Mouse (Mus musculus) bone marrow macrophage, adult 2 months (primary cell): Measurements from ENCODE around the gene Kcnj9. TPM values are rescaled to one million over a fixed set of nuclear protein-coding genes. Genes with fewer than 3 reads are reported as not detected.

Source experiments
- H3K27ac ChIP-seq: 2 replicates; pipeline ENCODE4 v1.5.1; 2012; ENCODE audit warnings: low read depth, low read length; ENCODE audit not compliant: insufficient read depth
- H3K4me1 ChIP-seq: 2 replicates; pipeline ENCODE4 v1.6.1; 2012; ENCODE audit warnings: low read length; ENCODE audit not compliant: control insufficient read depth, insufficient read depth
- H3K4me3 ChIP-seq: 2 replicates; pipeline ENCODE4 v1.5.1; 2012; ENCODE audit warnings: mild to moderate bottlenecking, low read length, moderate library complexity; ENCODE audit not compliant: insufficient read depth
- CTCF ChIP-seq: IDR thresholded peaks from 2 replicates; pipeline ENCODE4 v1.5.1; 2012; ENCODE audit warnings: low read depth, mild to moderate bottlenecking, low read length, moderate library complexity
- POLR2A ChIP-seq: IDR thresholded peaks from 2 replicates; pipeline ENCODE4 v1.6.1; 2012; ENCODE audit warnings: mild to moderate bottlenecking, low read depth, low read length, borderline replicate concordance
- polyA plus RNA-seq: library from polyadenylated mRNA; stranded (reverse); fragments of >200 nt; gene quantifications from 2 replicates; pipeline ENCODE4 v1.2.4, GENCODE M21; 2012; ENCODE audit not compliant: missing spikeins, insufficient read depth, insufficient read length

Kcnj9 gene
- polyA plus RNA-seq, 1 experiment: 1.8 TPM

DNA sequence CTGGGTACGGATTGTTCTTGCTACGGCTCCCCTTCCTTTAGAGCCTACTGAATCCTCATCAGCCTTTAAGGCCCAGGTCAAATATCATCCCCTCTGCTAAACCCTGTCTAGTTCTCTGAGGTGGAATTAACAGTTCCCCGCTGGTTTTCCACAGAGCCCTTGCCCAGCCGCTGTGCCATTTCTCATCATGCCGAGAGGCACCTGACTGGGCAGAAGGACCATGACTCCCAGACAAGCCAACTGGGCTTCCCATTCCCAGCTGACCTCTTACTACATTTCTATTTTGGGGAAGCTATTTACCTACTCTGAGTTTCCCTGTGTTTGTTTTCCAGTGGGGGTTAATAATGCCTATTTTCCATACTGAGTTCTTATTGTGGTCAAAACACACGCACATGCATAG lies 46.0 kb downstream of the Kcnj9 start:
- no peaks in the 10 kb centered on the region for H3K4me1 ChIP-seq
- H3K27ac ChIP-seq: no peak overlapping the region
- TF ChIP-seq CTCF: no peak
- TF ChIP-seq POLR2A: no peak
- no peak overlapping the region for H3K4me3 ChIP-seq

DNA sequence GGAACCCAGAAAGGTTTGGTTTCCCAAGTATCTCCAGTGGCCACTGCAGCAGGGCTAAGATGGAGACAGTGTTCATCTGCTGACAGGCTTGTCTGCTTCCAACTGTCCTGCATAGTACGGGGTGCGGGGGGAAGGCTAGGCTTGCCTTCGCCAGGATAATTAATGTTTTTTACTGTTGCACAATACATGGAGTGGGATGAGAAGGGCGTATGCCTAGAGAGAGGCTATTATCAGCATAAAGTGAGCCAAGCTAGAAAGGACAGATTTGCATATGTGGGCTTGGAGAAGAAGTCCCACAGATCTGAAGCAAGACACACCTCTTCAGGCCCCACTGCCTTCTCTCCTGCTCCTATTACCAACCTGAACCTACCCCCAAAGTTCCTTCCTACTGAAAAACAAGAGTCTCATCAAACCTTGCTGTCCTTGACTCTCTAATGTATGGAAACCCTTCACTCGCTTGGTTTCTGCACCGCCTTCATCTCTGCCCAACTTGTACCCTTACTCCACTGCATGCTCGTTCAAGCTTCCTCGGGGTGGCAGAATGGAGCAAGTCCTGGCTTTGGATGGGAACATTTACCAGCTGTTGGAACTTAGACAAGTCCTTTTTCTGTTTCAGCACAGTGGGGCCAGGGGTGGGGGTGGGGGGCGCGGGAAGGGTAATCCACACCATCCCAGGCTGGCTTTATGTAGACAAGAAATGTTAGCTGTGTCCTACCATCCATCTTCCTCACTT lies 47.4 kb downstream of the Kcnj9 start:
- Histone ChIP-seq H3K4me3 (no peak overlapping the region), H3K4me1 (peaks cover 7% of the 10 kb centered on the region), H3K27ac (no peak overlapping the region)
- TF ChIP-seq CTCF: no peak
- no peak for TF ChIP-seq POLR2A

GRCm38 (mm10) chr1:172279768-172280509 lies 49.2 kb downstream of the Kcnj9 start:
- TF ChIP-seq CTCF (no peak), POLR2A (no peak)
- no peak overlapping the region for H3K4me3 ChIP-seq
- H3K27ac ChIP-seq: no peak overlapping the region
- H3K4me1 ChIP-seq: peaks cover 13% of the 10 kb centered on the region

- H3K4me1 ChIP-seq: peaks cover 13% of the 10 kb centered on the region
These were observed 50.8 kb downstream of the Kcnj9 start for GRCm38 (mm10) chr1:172278328-172278727.

DNA sequence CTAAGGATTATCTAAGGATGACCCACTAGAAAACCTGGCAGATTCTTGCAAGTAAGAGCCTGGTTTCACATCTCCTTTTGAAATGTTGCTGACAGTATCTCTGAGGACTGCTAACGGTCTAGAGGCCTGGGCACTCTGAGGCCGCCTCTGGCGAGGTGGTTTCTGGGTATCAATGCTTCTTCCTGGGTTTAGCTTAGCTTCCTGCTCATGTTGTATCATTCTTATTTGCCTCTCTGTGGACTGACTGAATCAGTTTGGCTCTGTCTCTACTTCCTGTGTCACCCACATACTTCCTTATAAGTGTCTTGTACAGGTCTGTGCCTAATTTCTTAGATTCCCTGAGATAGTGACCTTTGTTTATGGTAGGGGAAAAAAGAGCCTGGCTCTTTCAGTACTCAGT lies 51.9 kb downstream of the Kcnj9 start:
- TF ChIP-seq CTCF: no peak
- no peak for TF ChIP-seq POLR2A
- peak overlapping the region; percentile 50 for H3K27ac ChIP-seq
- H3K4me1 ChIP-seq: peaks cover 13% of the 10 kb centered on the region

More at GRCm38 (mm10) chr1:172278328-172278727, 50.8 kb downstream of the Kcnj9 start:
- TF ChIP-seq CTCF (no peak), POLR2A (no peak)
- no peak overlapping the region for H3K4me3 ChIP-seq
- no peak overlapping the region for H3K27ac ChIP-seq

GRCm38 (mm10) chr1:172274547-172274946 lies 54.6 kb downstream of the Kcnj9 start:
- no peak overlapping the region for H3K27ac ChIP-seq
- no peak for TF ChIP-seq POLR2A
- no peak for TF ChIP-seq CTCF
- H3K4me1 ChIP-seq: peaks cover 13% of the 10 kb centered on the region
- H3K4me3 ChIP-seq: no peak overlapping the region

More for the DNA sequence above, 51.9 kb downstream of the Kcnj9 start:
- H3K4me3 ChIP-seq: no peak overlapping the region

DNA sequence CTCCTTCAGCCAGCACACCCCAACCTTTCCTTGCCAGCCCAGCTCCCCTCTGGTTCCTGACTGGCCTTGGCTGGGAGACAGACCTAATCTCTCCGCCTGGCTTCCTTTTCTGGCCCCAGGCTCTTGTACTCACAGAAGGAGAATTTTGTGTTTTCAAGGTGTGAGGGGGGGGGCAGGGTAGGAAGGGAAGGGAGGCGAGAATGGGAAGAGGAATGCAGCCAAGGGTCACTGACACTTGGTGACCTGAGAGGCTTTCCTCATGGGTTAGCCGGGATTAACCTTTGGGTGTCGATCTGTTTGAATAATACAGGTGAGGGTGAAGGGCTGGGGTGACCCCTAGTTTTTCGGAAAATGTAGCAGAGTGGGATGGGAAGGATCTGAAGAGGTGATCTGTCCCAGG lies 55.0 kb downstream of the Kcnj9 start:
- Histone ChIP-seq H3K4me1 (peaks cover 13% of the 10 kb centered on the region), H3K27ac (no peak overlapping the region), H3K4me3 (no peak overlapping the region)
- TF ChIP-seq POLR2A (no peak), CTCF (no peak)

GRCm38 (mm10) chr1:172273386-172273785 lies 55.7 kb downstream of the Kcnj9 start:
- no peak overlapping the region for H3K4me3 ChIP-seq
- no peak overlapping the region for H3K27ac ChIP-seq
- H3K4me1 ChIP-seq: peaks cover 13% of the 10 kb centered on the region
- TF ChIP-seq POLR2A (no peak), CTCF (no peak)

DNA sequence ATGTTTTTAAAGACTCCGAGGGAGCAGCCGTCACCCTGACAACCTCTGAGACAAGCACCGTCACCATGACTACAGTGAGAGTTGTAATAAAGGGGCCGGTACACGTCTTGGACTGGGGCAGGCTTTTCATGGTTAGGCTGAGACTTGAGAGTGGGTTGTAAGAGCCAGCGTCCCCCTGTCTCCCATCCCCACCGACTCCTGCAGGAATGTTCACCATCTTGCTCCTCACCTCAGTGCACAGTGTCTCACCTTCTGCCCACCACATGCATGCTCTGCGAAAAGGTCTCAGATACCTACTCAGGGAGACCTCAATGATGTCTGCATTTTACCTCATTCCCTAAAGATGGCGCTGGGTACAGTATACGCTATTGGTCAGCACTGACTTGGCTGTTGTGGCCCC lies 57.4 kb downstream of the Kcnj9 start:
- no peak for TF ChIP-seq CTCF
- no peak for TF ChIP-seq POLR2A
- Histone ChIP-seq H3K4me3 (no peak overlapping the region), H3K4me1 (peaks cover 7% of the 10 kb centered on the region), H3K27ac (no peak overlapping the region)

DNA sequence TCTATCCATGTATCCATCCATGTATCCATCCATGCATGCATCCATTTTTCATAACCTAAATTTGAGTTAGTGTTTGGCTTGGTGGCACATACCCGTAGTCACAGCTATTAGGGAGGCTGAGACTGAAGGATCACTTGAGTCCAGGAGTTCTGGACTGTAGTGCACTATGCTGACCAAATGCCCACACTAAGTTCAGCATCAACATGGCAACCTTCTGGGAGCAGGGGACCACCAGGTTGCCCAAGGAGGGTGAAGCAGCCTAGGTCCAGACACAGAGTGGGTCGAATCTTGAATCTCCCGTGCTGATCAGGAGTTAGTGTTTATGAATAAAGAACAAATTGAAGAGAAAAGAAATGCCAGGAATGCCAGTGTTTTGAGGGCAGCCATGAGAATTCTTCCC lies 57.9 kb downstream of the Kcnj9 start:
- TF ChIP-seq CTCF (no peak), POLR2A (no peak)
- Histone ChIP-seq H3K27ac (no peak overlapping the region), H3K4me1 (peaks cover 1% of the 10 kb centered on the region; the same call in 1 of the 2 replicates), H3K4me3 (no peak overlapping the region)

Other genes starting within 250 kb of the Kcnj9 start
- gene Copa, start 246.8 kb downstream of the Kcnj9 start, polyA plus RNA-seq: 159 and 167 TPM in 2 replicates
- 142 and 144 TPM in 2 replicates for gene Ncstn, start 246.5 kb downstream of the Kcnj9 start, polyA plus RNA-seq
- gene Pex19, start 202.6 kb downstream of the Kcnj9 start, polyA plus RNA-seq: 56.7 and 64.1 TPM in 2 replicates
- 73.2 and 78.3 TPM in 2 replicates for gene Dcaf8, start 181.2 kb downstream of the Kcnj9 start, polyA plus RNA-seq
- gene Pea15a, start 122.5 kb downstream of the Kcnj9 start, polyA plus RNA-seq: 249 and 256 TPM in 2 replicates
- gene Casq1, start 109.5 kb downstream of the Kcnj9 start, polyA plus RNA-seq: not detected in 2 replicates
- gene Atp1a4, start 70.9 kb downstream of the Kcnj9 start, polyA plus RNA-seq: not detected in 2 replicates
- gene Igsf8, start 67.7 kb downstream of the Kcnj9 start, polyA plus RNA-seq: 90.3 and 110 TPM in 2 replicates
- 0.15 and 0.36 TPM in 2 replicates for gene Atp1a2, start 31.3 kb downstream of the Kcnj9 start, polyA plus RNA-seq
- gene Kcnj10, start 11.9 kb upstream of the Kcnj9 start, polyA plus RNA-seq: 52.3 and 58.4 TPM in 2 replicates
- 14.3 and 15.4 TPM in 2 replicates for gene Pigm, start 47.2 kb upstream of the Kcnj9 start, polyA plus RNA-seq
- gene Slamf9, start 146.0 kb upstream of the Kcnj9 start, polyA plus RNA-seq: 90.6 and 98.9 TPM in 2 replicates
- 6.3 and 7.6 TPM in 2 replicates for gene Igsf9, start 152.5 kb upstream of the Kcnj9 start, polyA plus RNA-seq
- gene Tagln2, start 170.7 kb upstream of the Kcnj9 start, polyA plus RNA-seq: 316 and 321 TPM in 2 replicates
- 0.87 and 1.2 TPM in 2 replicates for gene Cfap45, start 191.5 kb upstream of the Kcnj9 start, polyA plus RNA-seq
- gene Vsig8, start 226.6 kb upstream of the Kcnj9 start, polyA plus RNA-seq: not detected in 2 replicates